9 mouse cellular contexts compared by ENCODE assay signal in genomic region chr5:141574263-141574662, GRCm38 (mm10).
A peak's percentile ranks its signal among the peaks of the same experiment; 100 is the strongest.
DNase-seq lines count a peak whose midpoint lies in the region; ATAC-seq and TF ChIP-seq lines count a peak whose summit lies in the region.
"Had no signal": no experiment of that assay in that cellular context is flagged by ENCODE, and none has a peak within 500 bp of the region (broad histone marks: within the 10 kb centered on the region; RNA-seq: fewer than 3 reads in every experiment).

No protein-coding gene starts in this region.

- no peak overlapping the region for H3K4me2 ChIP-seq in hindbrain, postnatal 0 days (ENCODE audit: low read depth, low read length)
- H3K4me2 ChIP-seq in liver, embryonic 14.5 days (ENCODE audit: low read depth) = no peak overlapping the region
- H3K4me2 ChIP-seq in intestine, embryonic 15.5 days (replicated peaks) = no peak overlapping the region

- DNase-seq in hindbrain, postnatal 0 days (ENCODE audit: low spot score) = peak; percentile 83
- no peak for DNase-seq in hindbrain, embryonic 10.5 days (ENCODE audit: low spot score)
- DNase-seq in adrenal gland, postnatal 14 days = peak; percentile 69
- peak; percentile 69 for DNase-seq in gastrocnemius, postnatal 14 days
- peak in 2 of 3 experiments; percentile 4 to 6 for DNase-seq in liver, embryonic 14.5 days (ENCODE audit: low read depth in 3 of 3, low spot score in 3 of 3)
- no peak for DNase-seq in embryo, embryonic 11 days
- DNase-seq in spleen, postnatal 4 days (ENCODE audit: low spot score in 2 of 2) = no peak

- peaks cover 9% of the 10 kb centered on the region for H3K4me1 ChIP-seq in hindbrain, postnatal 0 days (ENCODE audit: insufficient read depth, low read length)
- H3K4me1 ChIP-seq in hindbrain, embryonic 10.5 days (replicated peaks) = no peaks in the 10 kb centered on the region
- H3K4me1 ChIP-seq in liver, embryonic 14.5 days (replicated peaks; ENCODE audit: control insufficient read depth in 2 of 2, insufficient read depth in 2 of 2, low read length in 1 of 2) = no peaks in the 10 kb centered on the region; a peak in 1 of 4 replicates
- H3K4me1 ChIP-seq in intestine, embryonic 15.5 days (replicated peaks) = no peaks in the 10 kb centered on the region; the same call in 1 of the 2 replicates

- H3K4me3 ChIP-seq in hindbrain, postnatal 0 days (ENCODE audit: low read length) = no peak overlapping the region
- H3K4me3 ChIP-seq in hindbrain, embryonic 10.5 days = no peak overlapping the region
- no peak overlapping the region for H3K4me3 ChIP-seq in liver, embryonic 14.5 days (ENCODE audit: insufficient read depth in 1 of 2, low read depth in 2 of 2, low read length in 2 of 2)
- H3K4me3 ChIP-seq in intestine, embryonic 15.5 days (replicated peaks) = no peak overlapping the region

- TF ChIP-seq EP300 in liver, embryonic 14.5 days (IDR thresholded peaks at IDR 0.05; ENCODE audit: low read depth) = no peak

- no peak for ATAC-seq in hindbrain, postnatal 0 days
- no peak for ATAC-seq in liver, embryonic 14.5 days (ENCODE audit: insufficient read depth)
- no peak for ATAC-seq in intestine, embryonic 15.5 days

- no peaks in the 10 kb centered on the region for H3K9me3 ChIP-seq in hindbrain, postnatal 0 days (ENCODE audit: low read length)
- no peaks in the 10 kb centered on the region for H3K9me3 ChIP-seq in hindbrain, embryonic 10.5 days
- no peaks in the 10 kb centered on the region for H3K9me3 ChIP-seq in liver, embryonic 14.5 days (ENCODE audit: control insufficient read depth, low read length)
- no peaks in the 10 kb centered on the region for H3K9me3 ChIP-seq in intestine, embryonic 15.5 days

- intact Hi-C loops in gastrocnemius, postnatal 14 days (cut with DNase I; ENCODE audit: low total_unique reads) = no loop called here

- TF ChIP-seq CTCF in hindbrain, postnatal 0 days (IDR thresholded peaks at IDR 0.05; ENCODE audit: low read depth) = no peak
- TF ChIP-seq CTCF in liver, embryonic 14.5 days (IDR thresholded peaks at IDR 0.05; ENCODE audit: low read depth) = no peak

- H3K27me3 ChIP-seq in hindbrain, postnatal 0 days (ENCODE audit: insufficient read depth, low read length) = no peaks in the 10 kb centered on the region
- H3K27me3 ChIP-seq in hindbrain, embryonic 10.5 days (ENCODE audit: insufficient read depth, poor library complexity, severe bottlenecking) = no peaks in the 10 kb centered on the region
- H3K27me3 ChIP-seq in liver, embryonic 14.5 days (ENCODE audit: control insufficient read depth, insufficient read depth, low read length) = no peaks in the 10 kb centered on the region
- no peaks in the 10 kb centered on the region for H3K27me3 ChIP-seq in intestine, embryonic 15.5 days (replicated peaks)
- H3K27me3 ChIP-seq: CH12.LX had no signal

- H3K27ac ChIP-seq in hindbrain, postnatal 0 days = no peak overlapping the region
- H3K27ac ChIP-seq in hindbrain, embryonic 10.5 days = no peak overlapping the region
- H3K27ac ChIP-seq in liver, embryonic 14.5 days = no peak overlapping the region
- no peak overlapping the region for H3K27ac ChIP-seq in intestine, embryonic 15.5 days

- WGBS in hindbrain, postnatal 0 days = 30% methylated on average over 1 of the region's 1 CpGs
- WGBS in hindbrain, embryonic 10.5 days = 80% methylated on average over 1 of the region's 1 CpGs
- WGBS in liver, embryonic 14.5 days (ENCODE audit: insufficient replicate concordance) = 35% methylated on average over 1 of the region's 1 CpGs
- 62% methylated on average over 1 of the region's 1 CpGs for WGBS in intestine, embryonic 15.5 days

- H3K36me3 ChIP-seq in hindbrain, postnatal 0 days (ENCODE audit: insufficient read depth, low read length) = no peaks in the 10 kb centered on the region
- no peaks in the 10 kb centered on the region for H3K36me3 ChIP-seq in hindbrain, embryonic 10.5 days
- H3K36me3 ChIP-seq in liver, embryonic 14.5 days (replicated peaks; ENCODE audit: control insufficient read depth, insufficient read depth, low read depth) = no peaks in the 10 kb centered on the region
- no peaks in the 10 kb centered on the region for H3K36me3 ChIP-seq in intestine, embryonic 15.5 days

- H3K9ac ChIP-seq in hindbrain, postnatal 0 days (replicated peaks; ENCODE audit: low read length) = no peak overlapping the region
- H3K9ac ChIP-seq in liver, embryonic 14.5 days (replicated peaks) = no peak overlapping the region
- H3K9ac ChIP-seq in intestine, embryonic 15.5 days = no peak overlapping the region

Comparison
In these comparisons a context has a peak if more than half of its experiments do, and no peak if none do; other contexts are left out.
1. DNase-seq: peak in hindbrain, postnatal 0 days (single experiment), adrenal gland, postnatal 14 days (single experiment), gastrocnemius, postnatal 14 days (single experiment) and liver, embryonic 14.5 days (2 of 3); none in hindbrain, embryonic 10.5 days (single experiment), embryo, embryonic 11 days (single experiment) and spleen, postnatal 4 days (0 of 2).